Mouse (Mus musculus): ENCODE measurements around the gene Gtf2i. TPM values are rescaled to one million over a fixed set of nuclear protein-coding genes. Genes with fewer than 3 reads are reported as not detected.
A peak's percentile ranks its signal among the peaks of the same experiment; 100 is the strongest.
"Not testable (repeated sequence)": the region's sequence is repeated elsewhere in the genome, so short reads cannot be mapped to it uniquely, and the experiment has no call there.

Gene Gtf2i
- total RNA-seq (2017): 81.7 and 88.4 TPM in 2 replicates

DNA sequence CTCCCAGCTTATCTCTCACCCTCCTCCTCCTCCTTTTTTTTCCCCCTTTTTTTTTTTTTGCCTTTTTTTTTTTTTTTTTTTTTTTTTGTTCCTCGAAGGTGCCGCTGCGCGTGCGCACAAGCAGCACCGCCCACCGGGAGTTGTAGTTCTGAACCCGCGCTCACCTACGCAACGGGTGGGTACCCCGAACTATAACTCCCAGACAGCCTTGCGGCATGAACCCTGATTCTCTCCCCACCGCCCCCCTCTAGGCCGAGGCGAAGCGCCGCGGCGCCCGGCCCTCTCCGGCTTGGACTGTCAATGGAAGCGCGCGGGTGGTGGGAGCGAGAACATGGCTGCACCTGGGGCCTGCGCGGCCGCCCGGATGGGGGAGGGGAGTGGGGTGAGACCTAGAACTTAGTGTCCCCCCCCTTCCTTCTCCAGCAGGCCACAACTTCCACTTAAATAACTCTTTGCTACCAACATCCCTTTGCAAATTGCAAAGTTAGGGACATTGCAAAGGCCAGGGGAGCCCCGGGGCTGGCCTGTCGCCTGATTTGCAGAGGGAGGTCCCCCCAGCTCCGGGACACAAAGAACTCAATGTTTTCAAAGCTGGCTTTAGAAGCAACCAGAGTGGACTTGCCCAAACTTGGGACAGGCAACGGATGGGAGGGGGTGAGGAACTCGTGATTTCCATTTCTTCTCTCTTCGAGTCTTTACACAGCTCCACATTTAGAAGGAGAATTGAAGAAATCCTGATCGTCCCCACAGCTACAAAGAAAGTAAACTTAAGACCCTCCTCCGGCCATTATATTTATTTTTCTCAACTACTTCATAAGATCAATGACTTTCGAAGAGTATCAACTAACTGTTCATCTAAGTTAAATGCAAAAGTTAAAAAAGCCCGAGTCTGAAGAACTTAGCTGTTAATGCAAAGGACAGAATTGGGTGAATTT lies at the start of gene Gtf2i:
Gtf2i (minus strand) TSS at position 73 of the 935 bp plus-strand sequence.
- peak; percentile 85 to 92 for ATAC-seq (replicated peaks in 1 of 2; ENCODE audit: insufficient read depth in 1 of 2, low FRiP score in 2 of 2, low TSS enrichment in 1 of 2, low read depth in 1 of 2, poor library complexity in 2 of 2, severe bottlenecking in 2 of 2)

DNA sequence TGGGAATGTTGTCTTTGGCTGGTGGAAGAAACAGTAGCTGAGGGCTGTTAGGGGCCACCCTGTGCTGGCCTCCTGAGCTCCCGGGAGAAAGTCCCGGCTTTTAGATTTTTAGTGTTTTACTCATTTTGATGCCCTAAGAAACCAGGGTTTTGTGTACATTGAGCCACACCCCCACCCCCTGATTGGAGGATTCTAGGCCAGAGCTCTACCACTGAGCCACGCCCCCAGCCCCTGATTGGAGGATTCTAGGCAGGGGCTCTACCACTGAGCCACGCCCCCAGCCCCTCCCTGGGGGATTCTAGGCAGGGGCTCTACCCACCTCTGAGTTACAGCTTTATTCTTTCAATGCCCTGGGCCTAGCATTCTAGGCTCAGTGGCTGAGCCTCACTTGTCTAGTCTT lies 44.5 kb upstream of the Gtf2i start:
- ATAC-seq (replicated peaks in 1 of 2; ENCODE audit: insufficient read depth in 1 of 2, low FRiP score in 2 of 2, low TSS enrichment in 1 of 2, low read depth in 1 of 2, poor library complexity in 2 of 2, severe bottlenecking in 2 of 2): no peak

DNA sequence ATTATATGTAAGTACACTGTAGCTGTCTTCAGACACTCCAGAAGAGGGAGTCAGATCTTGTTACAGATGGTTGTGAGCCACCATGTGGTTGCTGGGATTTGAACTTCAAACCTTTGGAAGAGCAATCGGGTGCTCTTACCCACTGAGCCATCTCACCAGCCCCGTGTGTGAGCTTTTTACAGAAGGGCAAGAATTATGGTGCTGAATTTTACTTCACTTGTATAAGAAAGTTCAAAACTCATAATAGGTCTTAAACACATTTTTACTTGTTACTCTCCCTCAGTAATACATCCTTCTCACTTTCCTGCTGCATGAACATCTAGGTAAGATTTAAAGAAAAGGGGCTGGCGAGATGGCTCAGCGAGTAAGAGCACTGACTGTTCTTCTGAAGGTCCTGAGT lies 40.8 kb upstream of the Gtf2i start:
- not testable (repeated sequence) for ATAC-seq (replicated peaks in 1 of 2; ENCODE audit: insufficient read depth in 1 of 2, low FRiP score in 2 of 2, low TSS enrichment in 1 of 2, low read depth in 1 of 2, poor library complexity in 2 of 2, severe bottlenecking in 2 of 2)

DNA sequence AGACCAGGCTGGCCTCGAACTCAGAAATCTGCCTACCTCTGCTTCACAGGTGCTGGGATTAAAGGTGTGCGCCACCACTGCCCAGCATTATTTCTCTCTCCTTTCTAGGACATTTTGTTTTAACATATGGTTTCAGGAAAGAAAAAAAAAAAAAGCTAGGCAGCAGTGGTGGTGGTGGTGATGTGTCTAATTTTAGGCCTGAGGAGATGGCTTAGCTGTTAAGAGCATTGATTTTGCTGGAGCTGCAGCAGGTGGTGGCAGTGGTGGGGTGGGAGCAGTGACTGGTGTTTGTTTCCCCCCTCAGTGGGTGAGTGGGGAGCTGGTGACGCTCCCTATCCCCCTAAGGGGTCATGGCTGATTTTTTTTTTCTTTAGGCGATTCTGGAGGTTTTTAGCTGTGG lies 38.6 kb upstream of the Gtf2i start:
- ATAC-seq (replicated peaks in 1 of 2; ENCODE audit: insufficient read depth in 1 of 2, low FRiP score in 2 of 2, low TSS enrichment in 1 of 2, low read depth in 1 of 2, poor library complexity in 2 of 2, severe bottlenecking in 2 of 2): no peak

DNA sequence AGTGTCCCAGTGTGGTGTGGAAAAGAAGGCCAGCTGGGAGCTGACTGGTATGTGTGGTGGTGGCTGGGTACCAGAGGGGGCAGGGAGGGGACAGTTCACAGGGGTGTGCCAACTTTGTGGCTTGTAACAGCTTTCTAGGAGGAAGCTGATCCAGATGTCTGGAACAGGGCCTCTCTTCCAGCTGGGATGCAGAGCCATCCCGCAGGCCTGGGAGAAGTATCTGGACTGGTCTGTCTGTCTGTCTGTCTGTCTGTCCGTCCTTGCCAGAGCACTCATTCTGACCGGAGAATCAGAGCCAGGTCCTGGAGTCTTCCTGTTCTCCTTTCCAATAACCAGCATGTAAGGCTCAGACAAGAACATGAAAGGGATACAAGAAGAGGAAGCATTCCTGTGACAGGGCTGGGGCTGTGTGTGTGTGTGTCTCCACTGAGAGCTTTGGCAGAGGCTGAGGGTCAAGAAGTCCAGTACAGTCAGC lies 38.0 kb upstream of the Gtf2i start:
- peak in 1 of 2 experiments; percentile 44; a peak in 1 of 4 replicates for ATAC-seq (replicated peaks in 1 of 2; ENCODE audit: insufficient read depth in 1 of 2, low FRiP score in 2 of 2, low TSS enrichment in 1 of 2, low read depth in 1 of 2, poor library complexity in 2 of 2, severe bottlenecking in 2 of 2)

DNA sequence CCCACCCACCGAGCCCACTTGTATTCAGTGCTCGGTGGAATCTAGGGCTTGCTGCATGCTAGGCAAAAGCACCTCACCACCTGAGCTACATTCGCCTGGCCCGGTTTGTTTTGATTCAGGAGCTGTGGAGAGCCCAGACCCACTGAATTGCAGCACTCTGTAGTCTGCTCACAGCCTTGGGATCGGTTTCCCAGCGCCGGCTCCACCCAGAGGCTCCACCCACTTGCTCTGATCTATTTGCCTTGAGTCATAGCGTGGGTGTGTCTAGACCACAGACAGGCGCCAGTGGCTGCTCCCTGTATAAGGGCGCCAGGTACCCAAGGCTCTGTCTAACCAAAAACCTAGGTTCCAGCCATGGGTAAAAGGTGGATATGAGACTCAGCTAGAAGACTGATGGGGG lies 36.1 kb upstream of the Gtf2i start:
- peak; percentile 90 to 92 for ATAC-seq (replicated peaks in 1 of 2; ENCODE audit: insufficient read depth in 1 of 2, low FRiP score in 2 of 2, low TSS enrichment in 1 of 2, low read depth in 1 of 2, poor library complexity in 2 of 2, severe bottlenecking in 2 of 2)

DNA sequence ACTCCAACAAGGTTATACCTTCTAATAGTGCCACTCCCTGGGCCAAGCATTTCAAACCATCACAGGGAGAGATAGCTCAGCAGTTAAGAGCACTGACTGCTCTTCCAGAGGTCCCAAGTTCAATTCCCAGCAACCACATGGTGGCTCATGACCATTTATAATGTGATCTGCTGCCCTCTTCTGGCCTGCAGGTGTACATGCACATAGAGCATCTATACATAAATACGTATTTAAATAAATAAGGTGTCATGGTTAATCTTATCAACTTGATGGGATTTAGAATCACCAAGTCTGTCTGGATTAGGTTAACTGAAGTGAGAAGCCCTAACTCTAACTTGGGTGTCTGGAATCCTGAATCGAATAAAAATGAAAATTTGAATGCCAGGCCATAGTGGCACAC lies 32.5 kb upstream of the Gtf2i start:
- ATAC-seq (replicated peaks in 1 of 2; ENCODE audit: insufficient read depth in 1 of 2, low FRiP score in 2 of 2, low TSS enrichment in 1 of 2, low read depth in 1 of 2, poor library complexity in 2 of 2, severe bottlenecking in 2 of 2): no peak

DNA sequence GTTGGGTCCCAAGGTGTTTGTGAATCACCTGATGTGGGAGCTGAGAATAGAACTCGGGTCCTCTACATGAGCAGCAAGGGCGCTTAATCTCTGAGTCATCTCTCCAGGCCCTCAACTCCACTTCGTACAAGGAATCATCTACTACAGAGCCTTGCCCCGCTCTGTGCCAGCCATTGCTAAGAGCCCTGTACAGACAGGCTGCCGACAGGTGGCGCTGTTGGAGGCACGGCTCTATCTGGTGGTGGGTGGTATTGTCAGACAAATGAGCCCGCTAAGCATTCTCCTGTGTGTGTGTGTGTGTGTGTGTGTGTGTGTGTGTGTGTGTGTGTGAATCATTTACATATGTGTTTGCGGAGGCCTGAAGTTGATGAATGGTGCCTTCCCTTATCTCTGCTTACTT lies 30.9 kb upstream of the Gtf2i start:
- 0 out of 4 replicates have a peak, but pooled peaks of 1 of the 2 experiments have one; percentile 33 for ATAC-seq (replicated peaks in 1 of 2; ENCODE audit: insufficient read depth in 1 of 2, low FRiP score in 2 of 2, low TSS enrichment in 1 of 2, low read depth in 1 of 2, poor library complexity in 2 of 2, severe bottlenecking in 2 of 2)

DNA sequence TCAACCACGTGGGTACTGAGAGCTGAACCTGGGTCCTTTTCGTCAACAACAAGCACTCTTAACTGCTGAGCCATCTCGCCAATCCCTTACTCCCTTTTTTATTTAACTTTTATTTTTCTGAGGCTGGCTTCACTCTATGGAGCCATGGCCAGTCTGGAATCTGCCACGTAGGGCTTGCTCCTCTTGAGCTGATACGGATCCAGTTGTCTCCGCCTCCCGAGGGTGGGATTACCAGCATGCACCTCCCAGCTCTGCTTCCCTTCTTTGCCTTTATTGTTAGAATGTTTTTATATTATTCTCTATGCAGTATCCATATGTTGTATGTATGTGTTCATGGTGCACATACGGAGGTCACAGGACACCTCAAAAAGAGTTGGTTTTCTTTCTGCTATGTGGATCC lies 29.5 kb upstream of the Gtf2i start:
- no peak for ATAC-seq (replicated peaks in 1 of 2; ENCODE audit: insufficient read depth in 1 of 2, low FRiP score in 2 of 2, low TSS enrichment in 1 of 2, low read depth in 1 of 2, poor library complexity in 2 of 2, severe bottlenecking in 2 of 2)

DNA sequence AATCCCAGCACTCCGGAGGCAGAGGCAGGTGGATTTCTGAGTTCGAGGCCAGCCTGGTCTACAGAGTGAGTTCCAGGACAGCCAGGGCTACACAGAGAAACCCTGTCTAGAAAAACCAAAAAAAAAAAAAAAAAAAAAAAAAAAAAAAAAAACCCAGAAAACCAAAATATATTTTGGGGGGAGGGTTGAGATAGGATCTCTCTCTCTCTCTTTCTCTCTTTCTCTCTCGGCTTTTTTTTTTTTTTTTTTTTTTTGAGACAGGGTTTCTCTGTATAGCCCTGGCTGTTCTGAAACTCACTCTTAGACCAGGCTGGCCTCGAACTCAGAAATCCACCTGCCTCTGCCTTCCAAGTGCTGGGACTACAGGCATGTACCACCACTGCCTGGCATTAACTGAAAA lies 29.0 kb upstream of the Gtf2i start:
- ATAC-seq (replicated peaks in 1 of 2; ENCODE audit: insufficient read depth in 1 of 2, low FRiP score in 2 of 2, low TSS enrichment in 1 of 2, low read depth in 1 of 2, poor library complexity in 2 of 2, severe bottlenecking in 2 of 2): not testable (repeated sequence)

DNA sequence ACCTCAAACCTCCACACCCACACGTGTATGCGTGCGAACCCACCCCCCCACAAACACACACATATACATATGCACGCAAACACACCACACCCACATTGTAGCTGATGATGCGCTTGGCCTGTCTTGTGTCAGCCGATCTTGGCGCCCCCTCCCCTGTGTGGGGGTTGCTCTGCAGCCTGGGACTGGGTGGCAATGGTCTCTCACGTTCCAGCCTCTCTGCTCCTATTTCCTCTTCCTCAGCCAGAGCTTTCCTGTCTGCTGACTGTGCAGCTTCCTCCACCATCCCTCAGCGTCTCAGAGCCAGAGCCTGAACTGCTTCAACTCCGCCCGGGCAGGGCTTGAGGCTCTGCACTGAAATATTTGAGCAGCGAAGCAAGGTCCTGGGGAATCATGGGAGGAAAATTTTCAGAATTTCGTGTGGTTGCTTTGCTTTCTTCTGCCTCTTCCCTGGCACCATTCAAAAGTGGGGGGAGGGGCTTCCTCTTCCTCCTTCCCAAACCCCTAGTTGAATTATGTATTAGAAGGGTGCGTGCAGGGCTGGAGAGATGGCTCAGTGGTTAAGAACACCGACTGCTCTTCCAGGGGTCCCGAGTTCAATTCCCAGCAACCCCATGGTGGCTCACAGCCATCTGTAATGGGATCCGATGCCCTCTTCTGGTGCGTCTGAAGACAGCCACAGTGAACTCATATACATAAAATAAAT lies 28.1 kb upstream of the Gtf2i start:
- peak in 1 of 2 experiments; percentile 41; a peak in 2 of 4 replicates for ATAC-seq (replicated peaks in 1 of 2; ENCODE audit: insufficient read depth in 1 of 2, low FRiP score in 2 of 2, low TSS enrichment in 1 of 2, low read depth in 1 of 2, poor library complexity in 2 of 2, severe bottlenecking in 2 of 2)

DNA sequence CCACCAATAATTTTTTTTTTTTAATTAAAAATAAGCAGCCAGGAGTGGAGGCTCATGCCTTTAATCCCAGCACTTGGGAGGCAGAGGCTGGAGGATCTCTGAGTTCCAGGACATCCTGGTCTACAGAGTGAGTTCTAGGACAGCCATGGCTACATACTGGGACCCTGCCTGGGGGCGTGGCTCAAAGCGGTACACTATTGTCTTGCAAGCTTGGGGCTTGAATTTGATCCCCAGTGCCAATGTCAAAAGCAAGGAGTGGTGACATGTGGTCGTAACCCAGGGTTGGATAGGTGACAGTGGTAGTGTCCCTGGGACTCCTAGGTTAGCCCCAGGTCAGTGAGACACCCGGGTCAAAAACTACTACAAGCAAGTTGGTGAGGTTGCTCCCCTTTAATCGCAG lies 27.2 kb upstream of the Gtf2i start:
- no peak for ATAC-seq (replicated peaks in 1 of 2; ENCODE audit: insufficient read depth in 1 of 2, low FRiP score in 2 of 2, low TSS enrichment in 1 of 2, low read depth in 1 of 2, poor library complexity in 2 of 2, severe bottlenecking in 2 of 2)

DNA sequence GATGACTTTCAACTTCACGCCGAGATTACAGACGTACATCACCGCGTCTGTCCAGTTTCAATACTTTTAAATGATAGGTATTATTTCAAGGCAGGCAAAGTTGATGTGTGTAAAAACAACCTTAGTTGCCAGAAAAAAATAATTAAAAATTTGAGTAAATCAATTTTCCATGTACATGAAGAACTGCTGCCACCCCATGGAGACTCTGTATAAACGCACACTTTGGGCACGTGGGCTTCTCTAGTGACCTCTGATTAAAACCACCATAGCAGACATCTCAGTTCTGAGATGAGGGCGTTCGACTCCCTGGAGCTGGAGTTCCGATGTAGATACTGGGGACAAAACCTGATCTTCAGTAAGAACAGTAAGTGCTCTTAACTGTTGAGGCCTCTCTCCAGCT lies 26.8 kb upstream of the Gtf2i start:
- peak; percentile 61 to 64 for ATAC-seq (replicated peaks in 1 of 2; ENCODE audit: insufficient read depth in 1 of 2, low FRiP score in 2 of 2, low TSS enrichment in 1 of 2, low read depth in 1 of 2, poor library complexity in 2 of 2, severe bottlenecking in 2 of 2)

DNA sequence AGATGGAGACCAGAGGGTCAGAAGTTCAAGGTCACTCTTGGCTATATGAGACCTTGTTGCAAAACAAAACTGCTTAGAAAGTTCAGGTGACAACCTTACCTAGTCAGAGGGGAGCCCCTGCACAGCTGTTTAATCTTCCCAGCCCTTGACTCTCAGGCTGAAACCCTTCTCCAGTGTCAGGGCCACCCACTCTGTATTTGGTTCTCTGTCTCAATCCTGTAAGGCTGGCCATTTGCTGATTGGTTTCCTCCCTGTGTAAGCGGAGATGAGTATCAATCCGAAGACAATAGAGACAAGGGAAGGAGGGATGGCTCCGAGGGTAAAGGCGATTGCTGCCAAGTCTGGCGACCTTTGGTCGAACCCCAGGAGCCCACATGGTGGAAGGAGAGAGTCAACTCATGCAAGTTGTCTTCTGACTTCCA lies 25.6 kb upstream of the Gtf2i start:
- no peak for ATAC-seq (replicated peaks in 1 of 2; ENCODE audit: insufficient read depth in 1 of 2, low FRiP score in 2 of 2, low TSS enrichment in 1 of 2, low read depth in 1 of 2, poor library complexity in 2 of 2, severe bottlenecking in 2 of 2)

DNA sequence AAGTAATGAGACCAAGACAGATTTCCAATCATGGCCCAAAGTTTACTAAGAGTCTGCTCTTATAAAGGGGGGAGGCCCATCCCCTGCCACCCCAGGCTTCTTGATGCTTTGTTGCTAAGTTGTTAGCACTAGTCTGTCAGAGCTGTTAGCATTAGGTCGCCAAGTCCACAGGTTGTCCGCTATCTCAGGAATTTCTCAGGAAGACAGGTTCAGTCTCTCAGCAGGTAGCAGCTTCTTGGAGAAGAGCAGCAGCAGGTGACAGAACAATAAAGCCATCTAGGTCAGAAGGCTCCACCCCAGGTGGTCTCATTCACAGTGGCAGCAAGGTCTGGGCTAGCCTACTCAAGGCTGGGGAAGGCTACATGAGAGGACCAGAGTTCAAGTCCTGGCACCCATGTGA lies 22.5 kb upstream of the Gtf2i start:
- ATAC-seq (replicated peaks in 1 of 2; ENCODE audit: insufficient read depth in 1 of 2, low FRiP score in 2 of 2, low TSS enrichment in 1 of 2, low read depth in 1 of 2, poor library complexity in 2 of 2, severe bottlenecking in 2 of 2): not testable (repeated sequence)

DNA sequence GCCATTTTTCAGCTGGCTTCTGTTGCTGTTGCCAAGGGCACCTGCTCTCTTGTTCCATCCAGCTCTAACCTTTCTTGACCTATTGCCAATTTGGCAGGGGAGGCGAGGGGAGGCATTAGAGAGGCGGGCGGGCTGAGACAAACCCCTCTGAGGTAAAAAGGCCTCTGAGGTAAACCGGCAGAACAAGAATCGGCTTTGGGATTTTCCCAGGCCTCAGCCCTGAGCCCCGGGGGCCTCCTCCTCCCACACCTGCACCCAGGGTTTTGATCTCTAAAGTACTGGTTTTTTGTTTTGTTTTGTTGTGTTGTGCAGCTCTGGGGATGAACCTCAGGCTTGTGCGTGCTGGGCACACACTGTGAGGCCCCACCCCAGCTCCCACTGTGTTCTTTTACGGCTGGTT lies 18.2 kb upstream of the Gtf2i start:
- ATAC-seq (replicated peaks in 1 of 2; ENCODE audit: insufficient read depth in 1 of 2, low FRiP score in 2 of 2, low TSS enrichment in 1 of 2, low read depth in 1 of 2, poor library complexity in 2 of 2, severe bottlenecking in 2 of 2): no peak

DNA sequence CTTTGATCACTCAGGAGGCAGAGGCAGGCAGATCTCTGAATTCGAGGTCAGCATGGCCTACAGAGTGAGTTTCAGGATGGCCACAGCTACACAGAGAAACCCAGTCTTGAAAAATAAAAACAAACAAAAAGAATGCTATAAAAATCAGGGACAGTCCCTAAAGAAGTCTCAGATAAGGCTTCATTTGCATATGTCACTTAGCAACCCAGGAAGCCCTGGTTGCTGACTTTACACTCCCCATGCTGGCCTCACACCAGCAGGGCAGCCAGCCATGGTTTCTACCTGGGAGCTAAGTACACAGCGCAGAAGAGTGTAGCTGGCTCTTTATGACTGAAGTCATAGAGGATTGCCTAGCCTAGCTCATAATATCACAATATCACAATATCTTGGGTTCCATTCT lies 15.5 kb upstream of the Gtf2i start:
- no peak for ATAC-seq (replicated peaks in 1 of 2; ENCODE audit: insufficient read depth in 1 of 2, low FRiP score in 2 of 2, low TSS enrichment in 1 of 2, low read depth in 1 of 2, poor library complexity in 2 of 2, severe bottlenecking in 2 of 2)

DNA sequence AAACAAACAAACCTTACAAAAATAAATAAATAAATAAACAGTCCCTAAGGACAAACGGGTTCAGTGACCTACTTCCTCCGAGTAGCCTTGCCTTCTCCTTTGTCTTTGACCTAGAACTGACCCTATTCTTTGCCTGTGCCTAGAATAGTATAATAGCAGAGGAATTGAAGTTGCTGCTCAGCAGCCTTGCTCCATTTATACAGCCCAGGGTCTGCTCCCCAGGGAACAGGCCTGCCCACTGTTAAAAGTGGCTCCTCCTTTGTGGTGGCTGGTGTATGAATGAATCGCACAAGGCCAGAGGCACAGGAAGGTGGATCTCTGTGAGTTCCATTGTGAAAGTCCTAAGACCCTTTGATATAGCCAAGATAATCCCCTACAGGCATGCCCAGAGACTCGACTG lies 14.8 kb upstream of the Gtf2i start:
- no peak; a peak in 1 of 4 replicates for ATAC-seq (replicated peaks in 1 of 2; ENCODE audit: insufficient read depth in 1 of 2, low FRiP score in 2 of 2, low TSS enrichment in 1 of 2, low read depth in 1 of 2, poor library complexity in 2 of 2, severe bottlenecking in 2 of 2)
